Mouse (Mus musculus): ENCODE measurements around the gene Gm11172.

Gene Gm11172

DNA sequence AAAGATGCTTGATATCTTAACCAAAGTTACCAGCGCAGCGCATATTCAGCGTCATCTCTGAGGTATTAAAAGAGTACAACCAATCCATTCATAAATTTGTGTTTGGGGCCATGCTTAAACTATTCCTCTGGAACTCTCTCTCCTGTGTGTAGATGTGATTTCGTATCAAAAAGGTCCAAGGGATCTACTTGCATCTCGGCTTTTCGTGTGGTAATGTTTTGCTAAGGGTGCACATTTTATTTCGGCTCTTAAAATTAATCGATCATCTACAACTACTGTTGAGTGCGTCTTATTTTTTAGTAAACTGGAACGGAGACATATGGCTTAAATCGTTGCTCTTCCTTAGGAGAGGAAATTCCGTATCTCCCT is 21.8 kb downstream of the Gm11172 start:
- 6% methylated on average over 12 of the region's 12 CpGs for WGBS

- under 1% methylated on average over 66 of the region's 69 CpGs for whole genome bisulfite sequencing
Measured at GRCm38 (mm10) chr16:10834911-10835587, 22.3 kb downstream of the Gm11172 start, which contains the start of gene Rmi2. Rmi2 (plus strand) TSS chr16:10835059.

DNA sequence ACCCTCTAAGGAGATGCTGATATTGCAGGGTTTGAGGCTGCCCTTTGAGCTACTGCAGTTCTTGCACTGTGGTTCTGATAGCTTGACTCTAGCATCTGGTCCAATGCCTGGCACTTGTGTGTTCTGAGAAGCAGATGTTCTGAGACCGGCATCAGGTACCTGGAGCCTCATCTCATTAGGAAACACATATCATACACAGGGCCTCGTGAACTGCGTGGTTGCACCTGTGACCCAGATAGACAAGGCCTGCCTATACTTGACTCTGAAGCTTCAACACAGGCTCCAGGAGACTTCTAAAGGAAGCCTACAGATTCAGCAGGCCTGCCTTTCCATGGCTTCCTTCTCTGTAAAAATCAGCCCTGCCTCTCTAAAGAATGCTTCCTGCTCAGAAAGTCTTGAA is 23.7 kb downstream of the Gm11172 start:
- 87% methylated on average over 3 of the region's 3 CpGs for WGBS

- WGBS, result 96% methylated on average over 3 of the region's 3 CpGs
Measured at GRCm38 (mm10) chr16:10837250-10837649, 24.5 kb downstream of the Gm11172 start.

DNA sequence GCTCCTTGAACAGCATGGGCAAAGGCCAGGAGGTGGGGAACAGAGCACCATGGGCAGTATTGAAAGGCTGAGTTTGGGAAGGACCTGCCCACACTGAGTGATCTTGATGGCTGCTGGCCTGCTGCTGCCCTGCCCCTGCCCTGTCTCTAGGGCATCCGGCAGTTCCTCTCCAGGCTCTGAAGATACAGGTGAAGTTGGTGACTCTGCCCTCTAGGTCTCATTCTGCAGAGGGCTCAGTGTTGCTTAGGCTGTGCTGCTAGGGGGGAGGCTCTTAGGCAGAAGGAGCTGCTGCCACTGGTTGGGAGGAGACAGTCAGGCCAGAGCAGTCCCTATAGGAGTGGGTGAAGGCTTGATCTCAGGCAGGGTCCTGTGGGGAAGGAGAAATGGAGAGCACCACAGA is 25.2 kb downstream of the Gm11172 start:
- 100% methylated on average over 1 of the region's 1 CpGs for WGBS

DNA sequence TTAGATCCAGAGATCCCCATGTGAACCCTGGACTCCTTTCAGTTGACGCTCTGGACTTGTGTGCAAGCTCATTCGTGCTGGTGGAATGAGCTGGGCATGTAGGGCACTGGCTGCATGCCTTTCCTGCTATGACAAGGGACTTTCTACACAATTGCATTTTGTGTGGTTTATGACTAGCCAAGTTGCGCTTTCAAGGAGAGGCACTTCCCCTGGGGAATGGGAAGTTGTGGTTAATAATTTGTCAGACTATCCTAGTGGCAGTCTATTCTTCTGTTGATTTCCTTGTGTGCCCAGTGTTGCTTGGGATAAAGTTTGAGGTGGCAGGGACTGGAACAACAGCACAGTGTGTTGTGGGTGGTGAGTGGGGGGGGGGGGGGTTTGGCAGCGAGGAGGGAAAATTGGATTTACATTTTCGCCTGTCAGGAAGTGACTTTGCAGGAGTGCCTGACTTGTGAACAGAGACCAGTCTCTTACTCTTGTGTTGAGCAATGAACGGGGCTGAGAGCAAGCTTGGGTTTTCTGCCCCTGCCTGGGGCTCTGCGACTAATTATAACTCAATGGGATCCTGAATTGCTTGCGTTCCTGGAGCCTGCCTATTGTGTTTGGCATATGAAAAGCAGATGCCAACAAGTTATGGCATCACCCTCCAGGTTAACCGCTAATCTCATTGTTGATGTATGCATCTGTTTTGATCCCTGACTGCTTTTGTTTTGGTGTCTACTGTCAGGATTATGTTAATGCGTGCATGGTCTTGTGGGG is 26.0 kb downstream of the Gm11172 start:
- WGBS, result 57% methylated on average over 10 of the region's 10 CpGs

DNA sequence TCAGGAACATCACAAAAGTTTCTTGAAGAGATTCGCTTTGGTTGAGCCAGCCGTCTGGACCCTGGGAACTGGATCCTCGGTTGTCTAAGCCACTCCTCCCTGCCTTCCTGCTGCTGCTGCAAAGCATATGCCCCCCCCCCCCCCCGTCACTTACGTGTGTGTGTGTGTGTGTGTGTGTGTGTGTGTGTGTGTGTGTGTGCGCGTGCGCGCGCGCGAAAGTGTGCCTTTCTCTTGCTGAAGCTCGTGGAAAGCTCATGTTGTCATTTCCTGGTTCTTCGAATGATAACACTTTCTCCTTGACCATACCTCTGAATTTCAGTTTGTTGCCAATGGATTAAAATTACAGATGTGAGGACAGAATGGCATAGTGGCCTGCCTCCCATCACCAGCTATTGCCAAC is 27.3 kb downstream of the Gm11172 start:
- 94% methylated on average over 14 of the region's 14 CpGs for WGBS

GRCm38 (mm10) chr16:10842282-10842855 is 29.7 kb downstream of the Gm11172 start:
- 83% methylated on average over 4 of the region's 4 CpGs for WGBS

DNA sequence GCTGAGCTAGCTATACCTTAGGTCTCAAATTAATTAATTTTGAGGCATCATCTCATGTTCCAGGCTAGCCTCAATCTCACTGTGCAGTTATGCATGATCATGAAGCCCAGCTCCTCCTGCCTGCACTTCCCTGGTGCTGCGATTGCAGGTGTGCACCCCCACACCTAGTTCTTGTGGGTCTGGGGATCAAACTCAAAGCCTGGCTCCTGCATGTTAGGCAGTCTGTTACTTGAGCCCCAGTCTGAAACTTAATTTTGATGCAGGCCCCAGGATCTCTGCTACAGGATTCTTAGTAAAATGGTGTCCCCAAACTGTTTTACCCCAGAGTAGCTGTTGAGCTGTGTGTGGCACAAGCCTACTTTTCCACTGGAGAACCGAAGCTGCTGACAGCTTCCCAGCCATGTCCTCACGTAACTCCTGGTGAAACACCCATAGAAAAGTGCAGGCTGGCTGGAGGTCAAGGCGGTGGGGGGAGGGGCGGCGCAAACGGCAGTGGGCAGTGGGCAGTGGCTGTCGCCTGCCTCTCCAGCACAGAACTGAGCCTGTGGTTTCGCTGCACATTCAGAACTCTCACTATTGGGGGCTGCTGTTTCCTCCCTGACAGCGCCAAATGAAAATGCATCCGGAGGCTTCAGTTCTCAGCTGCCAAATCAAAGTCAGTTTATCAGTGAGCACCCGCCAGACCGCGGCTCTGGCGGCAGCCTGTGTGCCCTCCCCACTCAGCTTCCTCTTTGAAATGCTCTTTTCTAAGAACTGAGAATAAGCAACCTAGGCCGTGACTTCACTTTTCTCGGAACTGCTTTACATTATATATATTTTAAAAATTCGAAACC is 31.0 kb downstream of the Gm11172 start:
- WGBS, result 20% methylated on average over 18 of the region's 18 CpGs

- WGBS, result 55% methylated on average over 6 of the region's 6 CpGs
Measured at GRCm38 (mm10) chr16:10844319-10844670, 31.6 kb downstream of the Gm11172 start.

- WGBS, result 87% methylated on average over 6 of the region's 6 CpGs
Measured at GRCm38 (mm10) chr16:10845952-10846351, 33.2 kb downstream of the Gm11172 start.

DNA sequence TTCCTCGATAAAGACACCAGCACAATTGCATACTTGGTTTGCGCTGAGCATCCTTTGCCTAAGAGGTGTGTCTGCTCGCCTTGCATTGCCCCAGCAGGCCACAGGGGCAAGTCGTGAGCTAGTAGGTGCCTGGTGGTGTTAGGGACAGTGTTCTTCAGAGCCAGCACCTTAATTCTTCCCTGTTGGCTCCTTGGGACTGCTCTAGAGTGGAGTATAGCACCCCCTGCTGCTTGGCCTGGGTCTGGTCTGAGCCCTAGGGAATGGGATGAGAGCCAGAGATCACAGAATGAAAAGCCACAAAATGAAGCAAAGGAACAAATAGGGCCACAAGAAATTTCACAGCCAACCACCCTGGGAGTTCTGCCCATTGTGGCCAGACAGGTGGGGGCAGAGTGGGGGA is 33.8 kb downstream of the Gm11172 start:
- WGBS, result 76% methylated on average over 4 of the region's 4 CpGs

DNA sequence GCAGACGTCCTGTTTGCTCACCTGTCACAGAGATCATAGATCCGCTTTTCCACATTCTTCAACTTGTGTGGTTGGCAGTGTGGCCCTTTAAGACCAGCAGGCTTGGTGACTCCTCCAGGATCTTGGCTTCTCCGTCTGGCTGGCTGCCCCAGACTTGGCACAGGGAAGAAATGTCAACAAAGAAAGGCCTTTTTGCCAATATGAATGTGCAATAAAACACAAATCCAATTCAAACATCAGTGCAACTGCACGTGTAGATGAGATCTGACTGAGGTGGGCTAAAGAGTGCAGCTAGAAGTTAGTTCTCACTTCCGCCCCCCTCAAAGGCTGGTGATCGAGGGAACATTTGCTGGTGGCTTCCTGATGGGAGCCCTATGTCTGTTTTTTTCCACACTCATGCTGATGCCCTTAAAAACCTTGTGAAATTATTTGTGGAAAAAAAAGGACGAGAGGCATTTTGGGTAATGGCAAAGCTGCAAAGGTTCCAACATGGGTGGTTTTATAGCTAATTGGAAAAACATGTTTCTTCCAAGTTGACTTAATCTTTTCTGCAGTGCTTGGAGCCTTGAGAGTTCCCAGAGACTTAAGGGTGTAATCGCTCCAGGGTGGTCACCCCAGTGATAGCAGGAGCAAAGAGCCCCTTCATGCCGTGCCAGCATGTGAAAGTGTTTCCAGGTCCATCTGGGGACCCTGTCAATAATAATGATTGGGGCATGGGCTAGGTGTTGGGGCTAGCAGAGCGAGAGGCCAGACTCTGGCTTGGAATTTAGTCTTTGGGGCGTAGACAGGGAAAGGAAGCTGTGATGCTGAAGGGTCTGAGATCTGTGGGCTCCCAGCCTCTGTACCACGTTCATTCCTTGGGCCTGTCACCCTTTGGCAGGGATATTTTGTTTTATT is 37.5 kb downstream of the Gm11172 start:
- 56% methylated on average over 12 of the region's 12 CpGs for WGBS

- 72% methylated on average over 4 of the region's 4 CpGs for WGBS
Measured at GRCm38 (mm10) chr16:10850905-10851304, 38.2 kb downstream of the Gm11172 start.

- 94% methylated on average over 10 of the region's 10 CpGs for WGBS
Measured at GRCm38 (mm10) chr16:10852216-10852615, 39.5 kb downstream of the Gm11172 start.

DNA sequence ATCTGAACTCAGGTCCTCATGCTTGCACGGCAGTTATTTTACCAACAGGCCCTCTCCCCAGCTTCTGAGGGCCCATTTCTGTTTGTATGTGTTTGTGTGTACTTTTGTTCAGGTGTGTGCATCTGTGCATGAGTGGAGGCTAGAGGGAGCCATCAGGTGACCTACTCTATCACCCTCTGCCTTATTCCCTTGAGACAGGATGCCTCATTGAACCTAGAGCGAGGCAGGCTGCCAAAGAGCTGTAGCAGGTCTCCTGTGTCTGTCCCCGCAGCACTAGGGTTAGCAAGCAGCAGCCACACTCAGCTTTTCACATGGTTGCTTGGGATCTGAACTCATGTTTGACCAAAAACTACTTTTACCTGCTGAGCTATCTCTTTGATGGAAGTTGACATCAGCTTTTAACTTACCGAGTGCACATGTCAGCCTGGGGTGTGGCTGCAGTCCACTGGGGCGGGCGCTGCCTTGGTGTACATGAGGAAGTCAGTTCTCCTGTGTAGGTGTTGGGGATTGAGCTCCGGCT is 47.1 kb downstream of the Gm11172 start:
- WGBS, result 94% methylated on average over 7 of the region's 7 CpGs

- WGBS, result 54% methylated on average over 3 of the region's 3 CpGs
Measured at GRCm38 (mm10) chr16:10861408-10861807, 48.7 kb downstream of the Gm11172 start.
